Mouse (Mus musculus) CH12.LX (cell line): ENCODE results near the gene Plxdc2. TPM values are rescaled to one million over a fixed set of nuclear protein-coding genes. Genes with fewer than 3 reads are reported as not detected.

Source experiments
- DNase-seq: peaks from one replicate; pipeline ENCODE4 v3.0.0-alpha.2; 2013; ENCODE audit errors: extremely low read depth
- H3K27ac ChIP-seq: 2 replicates; pipeline ENCODE4 v1.5.1; 2012; ENCODE audit warnings: low read depth, mild to moderate bottlenecking, control low read depth, moderate library complexity; ENCODE audit not compliant: insufficient read depth
- H3K27me3 ChIP-seq: replicated peaks from 2 replicates; pipeline ENCODE3; 2012; ENCODE audit warnings: inconsistent platforms
- H3K36me3 ChIP-seq, 2 experiments: replicated peaks in 1 of 2; 2 replicates each; pipeline versions ENCODE3 to v1.6.1; 2012; ENCODE audit warnings: inconsistent platforms in 1 of 2, low read length in 1 of 2, mild to moderate bottlenecking in 1 of 2, mixed read lengths in 1 of 2, moderate library complexity in 1 of 2; ENCODE audit not compliant: control insufficient read depth in 1 of 2, insufficient read depth in 1 of 2
- H3K4me1 ChIP-seq, 2 experiments: 2 replicates each; pipeline ENCODE4 v1.6.1; 2012; ENCODE audit warnings: inconsistent platforms in 1 of 2, moderate library complexity in 1 of 2; ENCODE audit not compliant: insufficient read depth in 2 of 2, control insufficient read depth in 1 of 2
- H3K4me2 ChIP-seq: 2 replicates; pipeline ENCODE4 v1.6.1; 2012; ENCODE audit warnings: low read depth, mild to moderate bottlenecking, control low read depth; ENCODE audit not compliant: poor library complexity, insufficient read depth, severe bottlenecking
- H3K4me3 ChIP-seq, 3 experiments: fragments of 150-350 bp in 1 of 3; sonication (generic) in 1 of 3; replicated peaks in 1 of 3; 2 replicates each; pipeline versions ENCODE3 to v1.5.1; 2011 to 2012; ENCODE audit warnings: low read depth in 2 of 3, low read length in 2 of 3, mild to moderate bottlenecking in 2 of 3, moderate library complexity in 2 of 3, control low read depth in 1 of 3, improper control_type of control experiment in 1 of 3, inconsistent platforms in 1 of 3, mixed read lengths in 1 of 3; ENCODE audit not compliant: poor library complexity in 1 of 3
- H3K79me2 ChIP-seq: replicated peaks from 2 replicates; pipeline ENCODE4 v1.6.1; 2012; ENCODE audit warnings: mild to moderate bottlenecking, moderate library complexity; ENCODE audit not compliant: control insufficient read depth, poor library complexity, insufficient read depth, severe bottlenecking; ENCODE audit errors: extremely low read depth
- H3K9ac ChIP-seq: 2 replicates; pipeline ENCODE4 v1.6.1; 2012; ENCODE audit warnings: low read depth, mild to moderate bottlenecking, control low read depth, moderate library complexity; ENCODE audit not compliant: insufficient read depth
- H3K9me3 ChIP-seq: replicated peaks from 2 replicates; pipeline ENCODE3; 2012; ENCODE audit warnings: low read length, inconsistent platforms, mixed read lengths
- BHLHE40 ChIP-seq: IDR thresholded peaks from 2 replicates; pipeline ENCODE4 v1.6.1; 2011; ENCODE audit warnings: mild to moderate bottlenecking, low read depth, low read length, improper control_type of control experiment
- CHD1 ChIP-seq: IDR thresholded peaks from 2 replicates; pipeline ENCODE4 v1.6.1; 2012; ENCODE audit warnings: low read depth, low read length, improper control_type of control experiment, inconsistent platforms
- CHD2 ChIP-seq: IDR thresholded peaks from 2 replicates; pipeline ENCODE4 v1.6.1; 2011; ENCODE audit warnings: low read length, improper control_type of control experiment
- CTCF ChIP-seq, 2 experiments: IDR thresholded peaks in 1 of 2; conservative IDR thresholded peaks in 1 of 2; 2 replicates each; pipeline ENCODE4 v1.5.1; 2011 to 2012; ENCODE audit warnings: low read depth in 2 of 2, low read length in 2 of 2, improper control_type of control experiment in 1 of 2, inconsistent platforms in 1 of 2, mild to moderate bottlenecking in 1 of 2, moderate library complexity in 1 of 2
- E2F4 ChIP-seq: IDR thresholded peaks from 2 replicates; pipeline ENCODE4 v1.6.1; 2011; ENCODE audit warnings: low read depth, low read length, improper control_type of control experiment; ENCODE audit not compliant: insufficient replicate concordance
- ELF1 ChIP-seq: IDR thresholded peaks from 2 replicates; pipeline ENCODE4 v1.6.1; 2014; ENCODE audit warnings: low read depth, mild to moderate bottlenecking, inconsistent platforms, low read length, improper control_type of control experiment
- GABPA ChIP-seq: IDR thresholded peaks from 2 replicates; pipeline ENCODE4 v1.6.1; 2012; ENCODE audit warnings: low read depth, low read length, improper control_type of control experiment, inconsistent platforms; ENCODE audit not compliant: insufficient replicate concordance
- HCFC1 ChIP-seq: IDR thresholded peaks from 2 replicates; pipeline ENCODE4 v1.6.1; 2012; ENCODE audit warnings: low read depth, mild to moderate bottlenecking, inconsistent platforms, low read length, improper control_type of control experiment
- JUN ChIP-seq: IDR thresholded peaks from 2 replicates; pipeline ENCODE4 v1.6.1; 2011; ENCODE audit warnings: low read depth, mild to moderate bottlenecking, low read length, improper control_type of control experiment, moderate library complexity; ENCODE audit not compliant: insufficient read depth
- JUND ChIP-seq: conservative IDR thresholded peaks from 2 replicates; pipeline ENCODE4 v1.6.1; 2011; ENCODE audit warnings: low read depth, low read length, improper control_type of control experiment
- MAFK ChIP-seq: IDR thresholded peaks from 2 replicates; pipeline ENCODE4 v1.6.1; 2011; ENCODE audit warnings: low read length, improper control_type of control experiment; ENCODE audit not compliant: insufficient replicate concordance
- MAX ChIP-seq: IDR thresholded peaks from 2 replicates; pipeline ENCODE4 v1.6.1; 2011; ENCODE audit warnings: low read length, improper control_type of control experiment
- MEF2A ChIP-seq: IDR thresholded peaks from 2 replicates; pipeline ENCODE4 v1.6.1; 2014; ENCODE audit warnings: low read depth, mild to moderate bottlenecking, inconsistent platforms, low read length, improper control_type of control experiment, borderline replicate concordance
- MYC ChIP-seq: IDR thresholded peaks from 2 replicates; pipeline ENCODE4 v1.6.1; 2011; ENCODE audit warnings: low read depth, mild to moderate bottlenecking, improper control_type of control experiment, low read length
- NELFE ChIP-seq: IDR thresholded peaks from 2 replicates; pipeline ENCODE4 v1.6.1; 2011; ENCODE audit warnings: low read depth, low read length, improper control_type of control experiment
- NRF1 ChIP-seq: IDR thresholded peaks from 2 replicates; pipeline ENCODE4 v1.6.1; 2014; ENCODE audit warnings: low read depth, mild to moderate bottlenecking, inconsistent platforms, low read length, improper control_type of control experiment, moderate library complexity
- PAX5 ChIP-seq: IDR thresholded peaks from 2 replicates; pipeline ENCODE4 v1.6.1; 2012; ENCODE audit warnings: low read length, inconsistent platforms, mixed read lengths
- POLR2A ChIP-seq: IDR thresholded peaks from 2 replicates; pipeline ENCODE4 v1.6.1; 2011; ENCODE audit warnings: low read depth, mild to moderate bottlenecking, improper control_type of control experiment, low read length
- RAD21 ChIP-seq: IDR thresholded peaks from 2 replicates; pipeline ENCODE4 v1.6.1; 2011; ENCODE audit warnings: low read depth, mild to moderate bottlenecking, low read length, improper control_type of control experiment, moderate library complexity
- RCOR1 ChIP-seq: conservative IDR thresholded peaks from 2 replicates; pipeline ENCODE4 v1.6.1; 2012; ENCODE audit warnings: low read depth, mild to moderate bottlenecking, inconsistent platforms, low read length, improper control_type of control experiment
- SMC3 ChIP-seq: IDR thresholded peaks from 2 replicates; pipeline ENCODE4 v1.6.1; 2011; ENCODE audit warnings: low read depth, low read length, improper control_type of control experiment
- TBP ChIP-seq: conservative IDR thresholded peaks from 2 replicates; pipeline ENCODE4 v1.6.1; 2011; ENCODE audit warnings: low read depth, low read length, improper control_type of control experiment
- USF1 ChIP-seq: IDR thresholded peaks from 2 replicates; pipeline ENCODE4 v1.6.1; 2014; ENCODE audit warnings: low read depth, mild to moderate bottlenecking, inconsistent platforms, low read length, improper control_type of control experiment
- USF2 ChIP-seq: conservative IDR thresholded peaks from 2 replicates; pipeline ENCODE4 v1.6.1; 2011; ENCODE audit warnings: low read depth, low read length, improper control_type of control experiment
- ZMIZ1 ChIP-seq: IDR thresholded peaks from 2 replicates; pipeline ENCODE4 v1.6.1; 2012; ENCODE audit warnings: low read depth, mild to moderate bottlenecking, inconsistent platforms, low read length, improper control_type of control experiment
- ZNF384 ChIP-seq: IDR thresholded peaks from 2 replicates; pipeline ENCODE4 v1.6.1; 2012; ENCODE audit warnings: low read depth, low read length, improper control_type of control experiment, inconsistent platforms
- dilution Hi-C: fragments of 300-500 bp; cut with MboI; formaldehyde crosslinking; loops from 2 replicates; pipeline ENCODE4 v1.14.3; 2020; ENCODE audit warnings: low sequenced_read_pairs; ENCODE audit not compliant: extremely low pct_unique_long_range_greater_than_20kb, extremely low pct_ligation_motif_present
- in situ Hi-C: fragments of 300-500 bp; cut with MboI; formaldehyde crosslinking; loops from 3 replicates; pipeline ENCODE4 v1.14.3; 2019; ENCODE audit warnings: low sequenced_read_pairs, low pct_ligation_motif_present, low pct_unique_long_range_greater_than_20kb, mixed read lengths
- polyA plus RNA-seq: library from polyadenylated mRNA; unstranded; fragments of >175 nt; gene quantifications from 2 replicates; pipeline ENCODE4 v1.2.1, GENCODE M21; 2012; ENCODE audit warnings: low read depth; ENCODE audit not compliant: insufficient read length
- total RNA-seq, 2 experiments: library from RNA; depleted of rRNA; stranded (reverse); fragments of 300-350 nt in 1 of 2; fragments of >200 nt in 1 of 2; gene quantifications; 2 replicates each; pipeline ENCODE4 v1.2.3; 2012 to 2014

The Plxdc2 gene
- total and polyA plus RNA-seq, 3 experiments = not detected

- TF ChIP-seq E2F4 (no peak), JUN (no peak), CHD2 (no peak), MAX (no peak), BHLHE40 (no peak), GABPA (no peak), USF2 (no peak), HCFC1 (no peak), RAD21 (no peak), RCOR1 (no peak), CTCF (conservative IDR thresholded peaks at IDR 0.05 in 1 of 2, IDR thresholded peaks at IDR 0.05 in 1 of 2; ENCODE audit: low read depth in 2 of 2, low read length in 2 of 2) (no peak), POLR2A (no peak), MAFK (no peak)
- no peak for DNase-seq
- Histone ChIP-seq H3K9me3 (no peaks in the 10 kb centered on the region), H3K27me3 (no peaks in the 10 kb centered on the region), H3K4me3 (no peak overlapping the region), H3K4me1 (no peaks in the 10 kb centered on the region), H3K4me2 (no peak overlapping the region), H3K36me3 (no peaks in the 10 kb centered on the region), H3K9ac (no peak overlapping the region), H3K27ac (no peak overlapping the region), H3K79me2 (no peaks in the 10 kb centered on the region)
- dilution Hi-C loops = no loop called here
- in situ Hi-C loops = no loop called here
Measured at GRCm38 (mm10) chr2:16682905-16683304, 326.8 kb downstream of the Plxdc2 start.

GRCm38 (mm10) chr2:16683739-16684138, 327.6 kb downstream of the Plxdc2 start:
- no peak overlapping the region for H3K27ac ChIP-seq
- H3K9me3 ChIP-seq = no peaks in the 10 kb centered on the region
- dilution Hi-C loops = no loop called here
- in situ Hi-C loops = no loop called here
- H3K4me2 ChIP-seq = no peak overlapping the region
- no peaks in the 10 kb centered on the region for H3K79me2 ChIP-seq
- no peak for DNase-seq
- H3K27me3 ChIP-seq = no peaks in the 10 kb centered on the region
- H3K4me3 ChIP-seq = no peak overlapping the region
- H3K4me1 ChIP-seq = no peaks in the 10 kb centered on the region
- TF ChIP-seq SMC3 = no peak
- TF ChIP-seq, all 38 proteins: peak for 0
- Histone ChIP-seq H3K36me3 (no peaks in the 10 kb centered on the region), H3K9ac (no peak overlapping the region)

- Histone ChIP-seq H3K79me2 (no peaks in the 10 kb centered on the region), H3K4me3 (no peak overlapping the region), H3K27ac (no peak overlapping the region), H3K9ac (no peak overlapping the region), H3K36me3 (no peaks in the 10 kb centered on the region), H3K4me1 (no peaks in the 10 kb centered on the region), H3K27me3 (no peaks in the 10 kb centered on the region), H3K4me2 (no peak overlapping the region), H3K9me3 (no peaks in the 10 kb centered on the region)
- in situ Hi-C loops (no loop called here), dilution Hi-C loops (no loop called here)
- no peak for DNase-seq
- TF ChIP-seq HCFC1 (no peak), SMC3 (no peak), MAX (no peak), MYC (no peak), MEF2A (no peak), RCOR1 (no peak), JUND (no peak), TBP (no peak), PAX5 (no peak), ZNF384 (no peak), GABPA (no peak), ZMIZ1 (no peak), CHD1 (no peak), USF1 (no peak), RAD21 (no peak), ELF1 (no peak), JUN (no peak), NRF1 (no peak), NELFE (no peak), POLR2A (no peak)
Measured at GRCm38 (mm10) chr2:16684529-16684928, 328.4 kb downstream of the Plxdc2 start.
